Mouse (Mus musculus) spleen, postnatal 4 days (tissue): ENCODE results near the gene Pdhx.

Source experiments
- DNase-seq, 2 experiments: peaks; one replicate each; pipeline ENCODE4 v3.0.0; 2022; ENCODE audit warnings: low spot score in 2 of 2

Pdhx gene

DNA sequence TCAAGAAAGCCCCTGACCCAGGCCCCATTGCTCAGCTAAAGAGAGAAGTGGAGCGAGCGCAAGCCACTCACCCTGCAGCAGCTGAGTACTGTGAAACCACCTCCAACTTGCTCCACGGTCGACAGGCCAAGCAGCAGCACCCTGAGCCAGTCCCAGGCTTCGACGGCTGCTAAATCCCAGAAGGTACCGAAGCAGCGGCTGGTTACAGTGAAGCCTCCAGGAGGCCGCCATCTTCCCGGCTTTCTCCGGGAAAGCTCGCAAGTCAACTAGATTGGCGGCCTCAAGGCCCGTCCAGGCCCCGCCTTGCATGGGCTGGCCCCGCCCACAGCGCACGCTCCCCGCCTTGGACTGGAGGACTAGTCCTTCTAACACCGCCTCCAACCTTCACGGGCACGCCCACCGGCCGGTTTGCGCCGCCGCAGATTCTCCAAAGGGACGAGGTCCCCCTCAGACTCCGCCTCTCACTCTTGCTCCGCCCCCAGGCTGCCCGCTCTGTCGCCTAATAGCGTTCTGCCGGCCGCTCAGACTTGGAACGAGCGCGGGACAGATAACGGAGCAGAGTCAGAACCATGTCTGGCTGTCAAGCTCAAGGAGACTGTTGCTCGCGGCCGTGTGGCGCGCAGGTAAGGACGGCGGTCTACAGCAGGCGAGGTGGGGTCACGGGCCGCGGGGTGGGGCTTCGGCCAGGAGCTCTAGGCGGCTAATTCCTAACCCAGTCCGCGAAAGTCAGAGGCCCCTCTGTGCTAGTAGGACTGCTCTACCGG is at the start of gene Pdhx, which contains the start of gene Apip:
Gene Pdhx, minus strand, starts transcription at position 295 of the 764 bp plus-strand sequence.
Gene Apip, plus strand, starts transcription at position 457 of the 764 bp plus-strand sequence.
- DNase-seq: peak; percentile 100

GRCm38 (mm10) chr2:103119197-103119854 is 46.0 kb upstream of the Pdhx start:
- DNase-seq: peak; percentile 66 to 69

DNA sequence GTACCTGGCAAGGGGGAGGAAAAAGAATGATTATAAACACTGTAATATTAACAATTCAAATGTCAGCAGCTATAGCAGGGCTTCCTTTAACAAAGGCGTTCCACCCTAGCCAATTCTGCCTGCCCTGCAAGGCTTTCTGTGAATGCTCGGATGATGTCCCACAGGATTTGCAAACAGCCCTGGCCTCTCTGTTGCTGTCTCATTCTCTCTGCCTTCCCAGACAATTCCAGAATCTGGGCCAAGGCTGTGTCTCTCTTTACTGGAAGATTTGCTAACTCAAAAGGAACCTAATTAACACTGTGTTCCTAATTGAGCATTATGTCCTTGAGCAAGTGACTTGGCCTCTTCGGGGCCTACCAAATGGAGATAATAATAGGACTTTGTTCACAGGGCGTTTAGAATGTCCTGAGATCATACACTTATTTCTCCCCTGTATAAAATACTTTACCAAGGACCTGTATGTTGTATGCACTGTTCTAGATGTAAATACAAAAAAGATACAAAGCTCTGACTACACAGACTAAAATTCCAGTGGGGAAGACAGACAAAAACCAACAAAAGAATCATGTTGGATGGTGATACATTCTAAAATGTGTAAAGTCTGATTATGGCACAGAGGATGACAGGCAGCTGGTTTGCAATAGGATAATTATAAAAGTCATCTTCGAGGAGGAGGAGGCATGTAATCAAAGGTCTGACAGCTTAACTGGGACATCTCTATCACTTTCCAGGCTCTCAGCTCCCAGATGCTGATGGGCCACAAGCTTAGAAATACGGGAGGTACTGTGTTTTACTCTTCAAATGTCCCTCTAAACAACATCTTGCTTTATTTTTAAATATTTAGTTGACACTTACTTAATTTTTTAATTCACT is 45.2 kb upstream of the Pdhx start:
- peak in 1 of 2 experiments; percentile 55 for DNase-seq

- peak in 1 of 2 experiments; percentile 44 for DNase-seq
Observed at GRCm38 (mm10) chr2:103117212-103117611, 43.9 kb upstream of the Pdhx start.

DNA sequence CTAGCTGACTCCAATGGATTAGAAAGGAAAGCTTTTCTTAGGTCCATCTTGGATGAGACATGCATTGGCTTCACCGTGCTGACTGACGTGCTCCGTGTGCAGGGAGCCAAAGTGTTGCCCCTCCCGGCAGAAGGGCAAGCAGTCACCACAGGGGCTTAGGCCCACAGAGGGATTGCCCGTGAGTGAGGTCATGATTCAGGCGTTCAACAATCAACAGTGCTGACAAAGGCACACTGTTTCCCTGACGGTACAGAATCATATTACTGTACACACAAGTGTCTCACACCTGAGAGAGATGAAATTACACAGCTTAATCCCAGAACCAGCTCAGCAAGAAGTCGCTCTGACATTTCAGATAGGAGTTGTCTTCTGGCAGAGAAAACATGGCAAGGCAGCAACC is 38.4 kb upstream of the Pdhx start:
- no peak for DNase-seq

- peak in 1 of 2 experiments; percentile 37 for DNase-seq
Observed at GRCm38 (mm10) chr2:103106172-103106571, 32.9 kb upstream of the Pdhx start.

DNA sequence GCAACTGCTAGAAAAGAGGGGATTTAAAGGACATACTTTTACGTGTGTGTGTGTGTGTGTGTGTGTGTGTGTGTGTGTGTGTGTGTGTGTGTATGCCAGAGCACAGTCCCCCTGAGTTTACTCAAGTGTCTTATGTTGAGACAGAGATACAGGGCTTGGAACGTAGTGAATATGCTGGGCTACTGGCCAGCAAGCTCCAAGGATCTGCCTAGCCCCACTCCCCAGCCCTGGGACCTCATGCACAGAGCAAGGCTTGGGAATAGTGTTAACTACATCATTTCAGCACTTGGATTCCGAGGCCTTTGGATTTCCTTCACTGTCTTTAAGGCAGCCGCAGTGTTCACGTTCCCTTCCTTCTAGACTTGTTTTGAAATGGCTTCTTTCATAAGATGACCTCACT is 29.3 kb upstream of the Pdhx start:
- DNase-seq: peak in 1 of 2 experiments; percentile 19

DNA sequence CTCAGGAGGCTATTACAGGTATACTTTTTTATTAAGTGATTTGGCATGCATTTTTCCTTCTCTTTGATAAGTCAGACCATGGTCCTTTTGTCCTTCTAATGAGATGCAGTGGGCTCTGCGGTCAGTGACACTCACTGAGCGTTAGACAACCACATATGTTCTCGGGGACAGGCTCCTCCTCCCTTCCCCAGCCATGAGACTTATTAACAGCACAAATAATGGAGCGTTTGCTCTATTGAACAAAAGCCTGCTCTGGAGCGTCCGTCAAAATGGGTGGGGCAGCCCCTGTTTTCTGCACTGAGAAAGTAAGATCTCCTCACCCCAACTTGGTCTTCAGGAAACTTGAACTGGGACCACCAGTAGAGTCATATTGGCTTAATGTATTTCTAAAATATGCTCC is 16.2 kb upstream of the Pdhx start:
- DNase-seq: no peak

- DNase-seq: no peak
Observed at GRCm38 (mm10) chr2:103088099-103088498, 14.8 kb upstream of the Pdhx start.

DNA sequence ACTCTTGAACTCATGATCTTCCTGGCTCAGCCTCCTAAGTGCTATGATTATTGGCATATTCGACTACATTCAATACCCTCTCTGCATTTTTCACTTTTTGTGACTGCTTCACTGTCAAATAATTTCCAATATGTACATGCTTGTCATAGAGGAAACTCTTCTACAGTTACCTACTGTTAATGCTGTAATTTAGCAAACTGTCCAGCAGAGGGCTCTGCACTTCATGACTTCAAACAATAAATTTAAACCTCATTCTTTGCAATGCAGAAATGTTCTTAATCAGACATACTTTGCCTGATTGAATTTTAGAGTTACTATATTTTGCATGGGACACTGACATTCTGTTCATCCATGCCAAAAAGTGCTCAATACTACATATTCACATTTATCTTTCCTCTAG is 13.1 kb upstream of the Pdhx start:
- no peak for DNase-seq

- no peak for DNase-seq
Observed at GRCm38 (mm10) chr2:103085633-103086032, 12.3 kb upstream of the Pdhx start.

DNA sequence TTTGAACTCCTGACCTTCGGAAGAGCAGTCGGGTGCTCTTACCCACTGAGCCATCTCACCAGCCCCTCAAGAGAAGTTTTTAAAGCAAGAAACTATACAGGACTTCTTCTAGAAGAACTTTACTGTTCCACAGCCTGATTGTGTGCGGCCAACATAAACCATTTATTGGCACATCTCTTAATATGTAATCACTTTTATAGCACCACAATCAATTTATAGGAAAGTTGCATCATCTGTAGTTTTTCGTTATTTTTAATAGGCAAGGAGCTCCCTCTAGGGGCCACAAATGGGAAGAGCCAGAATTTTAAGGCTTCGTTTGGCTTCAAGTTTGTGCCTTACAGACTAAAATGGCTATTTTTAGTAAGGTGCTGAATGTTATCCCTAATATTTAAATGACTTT is 11.1 kb upstream of the Pdhx start:
- no peak for DNase-seq

- no peak for DNase-seq
Observed at GRCm38 (mm10) chr2:103082853-103083252, 9.5 kb upstream of the Pdhx start.

- DNase-seq: no peak
Observed at GRCm38 (mm10) chr2:103081706-103082105, 8.4 kb upstream of the Pdhx start.

DNA sequence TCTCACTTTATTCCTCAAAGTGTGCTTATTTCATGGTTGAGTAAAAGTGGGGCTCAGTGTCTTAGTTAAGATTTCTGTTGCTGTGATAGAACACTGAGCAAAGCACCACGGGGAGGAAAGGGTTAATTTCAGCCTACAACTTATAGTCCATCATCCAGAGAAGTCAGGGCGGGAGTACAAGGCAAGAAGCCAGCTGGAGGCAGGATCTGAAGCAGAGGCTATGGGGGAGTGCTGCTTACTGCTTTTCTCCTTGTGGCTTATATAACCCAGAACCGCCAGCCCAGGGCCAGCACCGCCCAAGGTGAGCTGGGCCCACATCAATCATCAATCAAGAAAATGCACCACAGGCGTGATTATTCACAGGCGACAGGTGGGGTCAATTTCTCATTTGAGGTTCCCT is 7.8 kb upstream of the Pdhx start:
- no peak for DNase-seq

GRCm38 (mm10) chr2:103070586-103070985 is 2.7 kb downstream of the Pdhx start:
- DNase-seq: no peak

DNA sequence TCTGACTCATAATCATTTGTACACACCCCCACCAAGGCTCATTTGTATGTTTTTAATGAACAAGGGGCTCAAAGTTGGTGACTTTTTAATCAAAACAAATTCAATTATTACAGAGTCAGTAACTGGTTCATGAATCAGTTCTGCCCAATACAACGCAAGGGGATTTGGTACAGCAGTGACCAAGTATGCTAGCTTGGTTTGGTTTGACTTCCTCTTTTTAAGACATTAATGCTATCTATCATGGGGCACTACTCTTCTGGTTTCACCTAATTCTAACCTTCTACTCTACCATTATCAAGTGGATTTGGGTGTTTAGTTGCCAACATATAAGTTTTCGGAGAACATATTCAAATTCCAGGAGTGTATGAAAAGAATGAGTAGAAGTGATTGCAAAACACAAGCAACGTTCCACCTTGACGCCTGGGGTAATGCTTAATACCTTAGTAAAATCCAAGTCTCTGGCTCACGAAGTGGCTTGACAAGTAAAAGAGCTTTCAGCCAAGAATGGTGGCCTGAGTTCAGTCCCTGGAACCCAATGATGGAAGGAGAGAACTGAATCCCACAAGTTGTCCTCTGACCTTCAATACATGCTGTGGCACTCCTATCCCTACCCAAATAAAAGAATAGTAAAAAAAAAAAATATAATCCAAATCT is 3.4 kb downstream of the Pdhx start:
- no peak for DNase-seq

- no peak for DNase-seq
Observed at GRCm38 (mm10) chr2:103068602-103069001, 4.7 kb downstream of the Pdhx start.

DNA sequence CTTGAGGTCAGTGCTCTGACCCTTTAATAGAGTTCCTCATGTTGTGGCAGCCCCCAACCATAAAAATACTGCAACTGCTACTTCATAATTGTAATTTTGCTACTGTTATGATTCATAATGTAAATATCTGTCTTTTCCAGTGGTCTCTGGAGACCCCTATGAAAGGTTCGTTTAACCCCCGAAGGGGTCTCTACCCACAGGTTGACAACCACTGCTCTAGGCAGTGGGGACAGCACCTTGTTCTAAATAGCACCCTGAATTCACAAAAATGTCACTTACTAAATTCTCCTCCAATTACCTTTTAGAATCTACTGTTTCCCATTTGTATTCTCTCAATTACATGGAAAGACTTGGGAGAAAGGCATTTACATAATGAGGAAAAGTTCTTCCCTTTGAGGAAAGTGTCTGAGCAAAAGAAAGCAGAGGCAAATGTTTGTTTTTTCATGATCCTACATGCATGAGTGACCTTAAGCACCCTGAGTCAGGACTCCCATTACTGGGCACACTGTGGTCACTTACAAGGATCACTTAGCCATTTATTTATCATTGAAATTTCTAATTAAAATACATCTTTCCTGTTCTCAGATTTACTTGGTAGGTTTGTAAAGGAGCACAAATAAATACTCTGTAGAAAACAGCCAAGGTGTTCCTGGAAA is 5.6 kb downstream of the Pdhx start:
- DNase-seq: no peak

- DNase-seq: no peak
Observed at GRCm38 (mm10) chr2:103066683-103067551, 6.4 kb downstream of the Pdhx start.
